ENCODE assay signal across 13 mouse cellular contexts in the genomic region with DNA sequence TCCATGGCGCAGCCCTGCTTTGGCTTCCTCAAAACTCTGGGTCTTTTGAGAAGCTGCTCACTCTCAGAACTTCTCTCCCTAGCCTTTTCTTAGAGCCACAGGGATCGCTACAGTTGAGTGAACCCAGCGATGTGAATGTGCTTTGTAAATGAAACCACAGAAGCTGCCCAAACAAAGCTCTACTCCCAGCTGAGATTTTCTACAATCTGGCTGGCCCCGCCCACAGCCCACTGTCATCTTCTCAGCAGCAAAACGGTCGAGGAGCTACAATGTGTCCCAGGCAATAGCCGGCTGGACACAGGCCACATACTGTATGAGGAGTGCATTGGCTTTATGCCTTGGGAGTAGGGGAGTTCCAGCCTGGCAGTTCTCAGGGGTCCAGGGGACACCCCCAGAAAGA. TPM values are rescaled to one million over a fixed set of nuclear protein-coding genes. Genes with fewer than 3 reads are reported as not detected.
DNase-seq lines count a peak whose midpoint lies in the region; ATAC-seq lines count a peak whose summit lies in the region.
"Had no signal": no experiment of that assay in that cellular context is flagged by ENCODE, and none has a peak within 500 bp of the region (broad histone marks: within the 10 kb centered on the region; RNA-seq: fewer than 3 reads in every experiment).

No protein-coding gene starts in this region.

- no peaks in the 10 kb centered on the region for H3K9me3 ChIP-seq in heart, embryonic 13.5 days
- no peaks in the 10 kb centered on the region for H3K9me3 ChIP-seq in intestine, embryonic 15.5 days
- H3K9me3 ChIP-seq: megakaryocyte, embryonic 14.5 days had no signal

- H3K9ac ChIP-seq in heart, embryonic 13.5 days: 0 out of 2 replicates have a peak overlapping the region, but pooled peaks have one; percentile 21
- no peak overlapping the region for H3K9ac ChIP-seq in intestine, embryonic 15.5 days

- no peak overlapping the region for H3K4me3 ChIP-seq in heart, embryonic 13.5 days
- no peak overlapping the region for H3K4me3 ChIP-seq in intestine, embryonic 15.5 days (replicated peaks)
- H3K4me3 ChIP-seq: megakaryocyte, embryonic 14.5 days had no signal

- no peak overlapping the region for H3K4me2 ChIP-seq in heart, embryonic 13.5 days
- no peak overlapping the region for H3K4me2 ChIP-seq in intestine, embryonic 15.5 days (replicated peaks)

- peaks cover 74% of the 10 kb centered on the region for H3K36me3 ChIP-seq in heart, embryonic 13.5 days
- 0 out of 2 replicates have a peak, but pooled peaks cover 17% of the 10 kb centered on the region for H3K36me3 ChIP-seq in intestine, embryonic 15.5 days

- intact Hi-C loops in heart, postnatal 10 days (cut with DNase I): loop anchor here (5.0 kb wide), 2 partner anchors 54 to 104 kb away; partner anchors contain the start of gene Smad3

- no peaks in the 10 kb centered on the region for H3K27me3 ChIP-seq in heart, embryonic 13.5 days (replicated peaks)
- no peaks in the 10 kb centered on the region for H3K27me3 ChIP-seq in intestine, embryonic 15.5 days (replicated peaks)
- H3K27me3 ChIP-seq: megakaryocyte, embryonic 14.5 days had no signal

- WGBS in heart, embryonic 13.5 days: 63% methylated on average over 7 of the region's 7 CpGs
- 57% methylated on average over 7 of the region's 7 CpGs for WGBS in intestine, embryonic 15.5 days

- no peak for ATAC-seq in heart, embryonic 13.5 days (ENCODE audit: extremely low read depth, insufficient number of reproducible peaks, low FRiP score, low TSS enrichment)
- ATAC-seq in intestine, embryonic 15.5 days: no peak
- ATAC-seq: CD4-positive, CD25-positive, alpha-beta regulatory T cell, adult 4 months; inflammation-experienced regulatory T-cells, adult 6 months had no signal

- no peak overlapping the region for H3K27ac ChIP-seq in heart, embryonic 13.5 days (replicated peaks)
- H3K27ac ChIP-seq in intestine, embryonic 15.5 days: no peak overlapping the region

- DNase-seq in heart, postnatal 10 days: no peak
- DNase-seq in retina, embryonic 14.5 days (ENCODE audit: low spot score): peak; percentile 43
- DNase-seq in retina, postnatal 1 day: no peak
- peak; percentile 77 for DNase-seq in lung, postnatal 10 days
- no peak for DNase-seq in layer of hippocampus, postnatal 14 days (ENCODE audit: low spot score in 2 of 2)
- DNase-seq in left cerebral cortex, adult 9 months (ENCODE audit: low spot score in 2 of 2): no peak
- DNase-seq: gastrocnemius, postnatal 36 days had no signal

- peaks cover 82% of the 10 kb centered on the region for H3K4me1 ChIP-seq in heart, embryonic 13.5 days
- peaks cover 19% of the 10 kb centered on the region for H3K4me1 ChIP-seq in intestine, embryonic 15.5 days (replicated peaks)

RNA-seq across cellular contexts. Expression of gene Aagab, which starts 51.2 kb away (rescaled TPM):
- 21.8 and 23.1 TPM in 2 replicates for polyA plus RNA-seq in heart, embryonic 13.5 days (2015; fragmentation: Nextera tagmentation; extraction: Ambion mirVana)
- total RNA-seq in heart, postnatal 10 days (2021): 10 to 100 TPM; 20.6 to 24.8 TPM
- polyA plus RNA-seq in intestine, embryonic 15.5 days (2015; fragmentation: Nextera tagmentation; extraction: Ambion mirVana): 27.2 and 28.2 TPM in 2 replicates
- total RNA-seq in layer of hippocampus, postnatal 14 days (2021): 10 to 100 TPM; 47.8 to 58.7 TPM

RNA-seq across cellular contexts. Expression of gene Iqch, which starts 51.4 kb away (rescaled TPM):
- polyA plus RNA-seq in heart, embryonic 13.5 days (2015; fragmentation: Nextera tagmentation; extraction: Ambion mirVana): 0.08 TPM in 1 of 2 replicates, not detected in the other
- not detected for total RNA-seq in heart, postnatal 10 days (2021)
- 0.08 and 0.14 TPM in 2 replicates for polyA plus RNA-seq in intestine, embryonic 15.5 days (2015; fragmentation: Nextera tagmentation; extraction: Ambion mirVana)
- under 1 TPM; 0.14 to 0.16 TPM for total RNA-seq in layer of hippocampus, postnatal 14 days (2021)
- total RNA-seq: gastrocnemius, postnatal 36 days; left cerebral cortex, postnatal 10 days had no signal
- polyA plus RNA-seq: inflammation-experienced regulatory T-cells, adult 6 months had no signal

Comparison
In these comparisons a context has a peak if more than half of its experiments do, and no peak if none do; other contexts are left out.
1. DNase-seq: peak in retina, embryonic 14.5 days (single experiment) and lung, postnatal 10 days (single experiment); none in heart, postnatal 10 days (0 of 2), retina, postnatal 1 day (single experiment), layer of hippocampus, postnatal 14 days (0 of 2) and left cerebral cortex, adult 9 months (0 of 2).